Mouse (Mus musculus): ENCODE measurements at regions not wholly inside any gene's neighbourhood (a gene's known extent, or its start where the extent isn't known, plus 50 kb on each side); places are given as distances from the start of the nearest gene placed in this dataset.

DNA sequence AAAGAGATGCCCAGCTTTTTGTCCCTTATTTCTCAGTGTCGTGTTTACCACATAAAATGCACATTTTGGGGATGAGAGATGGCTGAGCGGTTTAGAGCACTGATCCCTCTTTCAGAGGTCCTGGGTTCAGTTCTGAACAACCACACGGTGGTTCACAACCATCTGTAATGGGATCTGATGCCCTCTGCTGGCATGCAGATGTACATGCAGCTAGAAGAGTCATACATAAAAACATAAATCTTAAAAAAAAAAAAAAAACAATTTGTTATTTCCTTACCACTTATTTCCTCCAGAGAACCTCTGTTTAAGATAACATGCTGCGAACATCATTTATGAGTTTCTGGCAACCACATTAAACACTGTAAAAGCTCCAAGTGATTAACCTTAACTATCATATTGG is 149.0 kb upstream of the Slco3a1 start:
- H3K9ac ChIP-seq (replicated peaks; ENCODE audit: low read length), result no peak overlapping the region
- no peaks in the 10 kb centered on the region for H3K4me1 ChIP-seq (ENCODE audit: control insufficient read depth, insufficient read depth, low read length)
- no peaks in the 10 kb centered on the region for H3K36me3 ChIP-seq (replicated peaks; ENCODE audit: control insufficient read depth, insufficient read depth, low read depth, low read length)
- ATAC-seq (replicated peaks; ENCODE audit: insufficient number of reproducible peaks, low FRiP score, low TSS enrichment, low read depth) (no peak), DNase-seq (ENCODE audit: low spot score) (no peak)
- no peak overlapping the region for H3K4me3 ChIP-seq (ENCODE audit: low read depth, low read length)
- H3K27me3 ChIP-seq (ENCODE audit: control insufficient read depth, insufficient read depth, low read length), result no peaks in the 10 kb centered on the region
- no peaks in the 10 kb centered on the region for H3K9me3 ChIP-seq (replicated peaks; ENCODE audit: control insufficient read depth, low read length)
- WGBS, result 73% methylated on average over 4 of the region's 4 CpGs
- H3K4me2 ChIP-seq (ENCODE audit: low read depth, low read length), result no peak overlapping the region
- H3K27ac ChIP-seq (replicated peaks; ENCODE audit: low read depth, low read length), result no peak overlapping the region

DNA sequence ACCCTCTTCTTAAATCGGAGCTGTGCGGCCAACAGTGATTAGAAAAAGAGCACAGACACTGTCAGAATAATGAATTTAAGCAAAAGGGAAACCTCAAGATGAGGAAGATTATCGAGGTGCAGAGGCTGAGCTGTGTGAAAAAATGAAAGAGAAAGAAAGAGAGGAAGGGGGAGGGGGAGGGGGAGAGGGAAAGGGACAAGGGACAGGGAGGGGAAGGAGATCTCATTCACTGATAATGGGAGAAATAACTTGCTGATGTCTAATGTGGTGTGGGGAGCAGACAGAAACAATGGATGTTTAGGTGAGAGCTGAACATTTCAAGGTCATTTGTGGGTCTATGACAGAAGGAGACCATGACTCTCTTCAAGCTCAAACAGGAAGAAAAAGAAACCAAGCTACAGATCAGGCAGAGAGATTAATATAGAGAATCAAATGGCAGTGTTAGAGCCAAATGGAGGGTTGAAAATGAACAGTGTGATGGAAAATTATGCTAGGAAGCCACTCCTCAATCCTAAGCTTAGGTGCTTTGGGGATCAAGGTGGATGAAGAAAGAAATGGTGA is 143.3 kb upstream of the Slco3a1 start:
- Histone ChIP-seq H3K27ac (replicated peaks; ENCODE audit: low read depth, low read length) (no peak overlapping the region), H3K9me3 (replicated peaks; ENCODE audit: control insufficient read depth, low read length) (no peaks in the 10 kb centered on the region), H3K4me2 (ENCODE audit: low read depth, low read length) (no peak overlapping the region), H3K4me1 (ENCODE audit: control insufficient read depth, insufficient read depth, low read length) (no peaks in the 10 kb centered on the region), H3K27me3 (ENCODE audit: control insufficient read depth, insufficient read depth, low read length) (no peaks in the 10 kb centered on the region), H3K4me3 (ENCODE audit: low read depth, low read length) (no peak overlapping the region), H3K36me3 (replicated peaks; ENCODE audit: control insufficient read depth, insufficient read depth, low read depth, low read length) (no peaks in the 10 kb centered on the region), H3K9ac (replicated peaks; ENCODE audit: low read length) (no peak overlapping the region)
- no peak for DNase-seq (ENCODE audit: low spot score)
- ATAC-seq (replicated peaks; ENCODE audit: insufficient number of reproducible peaks, low FRiP score, low TSS enrichment, low read depth), result no peak
- WGBS, result 78% methylated on average over 3 of the region's 3 CpGs

DNA sequence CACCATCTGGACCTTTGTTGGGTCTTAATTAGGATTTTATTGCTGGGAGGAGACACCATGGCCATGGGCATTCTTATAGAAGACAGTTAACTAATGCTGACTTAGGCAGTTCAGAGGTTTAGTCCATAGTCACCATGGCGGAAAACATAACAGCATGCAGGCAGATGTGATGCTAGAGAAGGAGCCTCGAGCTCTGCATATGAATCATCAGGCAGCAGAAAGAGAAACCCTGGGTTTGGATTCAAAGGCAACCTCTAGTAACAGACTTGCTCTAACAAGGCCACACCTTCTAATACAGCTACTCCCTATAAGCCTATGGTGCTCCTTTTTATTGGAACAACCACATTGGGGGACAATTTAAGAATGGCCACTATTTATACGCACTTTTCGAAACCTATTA is 141.7 kb upstream of the Slco3a1 start:
- WGBS, result 88% methylated on average over 4 of the region's 4 CpGs
- H3K4me2 ChIP-seq (ENCODE audit: low read depth, low read length), result no peak overlapping the region

DNA sequence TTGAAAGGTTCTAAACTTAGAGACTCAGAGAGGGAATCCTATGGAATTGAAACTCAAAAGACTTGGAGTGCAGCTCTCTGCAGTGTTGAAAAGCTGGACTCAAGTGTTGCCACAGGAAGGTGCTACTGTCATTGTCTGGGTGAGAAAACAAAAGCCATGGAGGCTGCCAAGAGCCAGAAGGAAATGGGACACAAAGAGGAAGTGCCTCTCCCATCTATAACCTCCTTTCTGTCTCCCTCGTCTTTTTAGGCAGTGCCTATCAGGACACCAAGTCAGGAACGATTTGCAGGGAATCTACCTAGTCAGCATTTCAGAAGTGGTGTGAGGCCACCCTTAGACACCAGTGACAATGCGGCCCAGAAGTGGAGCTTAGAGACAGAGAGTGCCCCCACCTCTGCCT is 138.5 kb upstream of the Slco3a1 start:
- no peak overlapping the region for H3K4me3 ChIP-seq (ENCODE audit: low read depth, low read length)
- 70% methylated on average over 3 of the region's 3 CpGs for WGBS
- H3K27me3 ChIP-seq (ENCODE audit: control insufficient read depth, insufficient read depth, low read length), result no peaks in the 10 kb centered on the region
- H3K4me1 ChIP-seq (ENCODE audit: control insufficient read depth, insufficient read depth, low read length), result no peaks in the 10 kb centered on the region
- no peak overlapping the region for H3K27ac ChIP-seq (replicated peaks; ENCODE audit: low read depth, low read length)
- no peaks in the 10 kb centered on the region for H3K36me3 ChIP-seq (replicated peaks; ENCODE audit: control insufficient read depth, insufficient read depth, low read depth, low read length)
- ATAC-seq (replicated peaks; ENCODE audit: insufficient number of reproducible peaks, low FRiP score, low TSS enrichment, low read depth) (no peak), DNase-seq (ENCODE audit: low spot score) (no peak)
- H3K4me2 ChIP-seq (ENCODE audit: low read depth, low read length), result no peak overlapping the region
- H3K9ac ChIP-seq (replicated peaks; ENCODE audit: low read length), result no peak overlapping the region
- H3K9me3 ChIP-seq (replicated peaks; ENCODE audit: control insufficient read depth, low read length), result no peaks in the 10 kb centered on the region

More for the DNA sequence above, 141.7 kb upstream of the Slco3a1 start:
- H3K4me3 ChIP-seq (ENCODE audit: low read depth, low read length), result no peak overlapping the region
- no peaks in the 10 kb centered on the region for H3K9me3 ChIP-seq (replicated peaks; ENCODE audit: control insufficient read depth, low read length)
- no peak overlapping the region for H3K9ac ChIP-seq (replicated peaks; ENCODE audit: low read length)
- no peaks in the 10 kb centered on the region for H3K27me3 ChIP-seq (ENCODE audit: control insufficient read depth, insufficient read depth, low read length)
- H3K27ac ChIP-seq (replicated peaks; ENCODE audit: low read depth, low read length), result no peak overlapping the region
- no peaks in the 10 kb centered on the region for H3K4me1 ChIP-seq (ENCODE audit: control insufficient read depth, insufficient read depth, low read length)
- DNase-seq (ENCODE audit: low spot score), result no peak
- H3K36me3 ChIP-seq (replicated peaks; ENCODE audit: control insufficient read depth, insufficient read depth, low read depth, low read length), result no peaks in the 10 kb centered on the region
- ATAC-seq (replicated peaks; ENCODE audit: insufficient number of reproducible peaks, low FRiP score, low TSS enrichment, low read depth), result no peak

DNA sequence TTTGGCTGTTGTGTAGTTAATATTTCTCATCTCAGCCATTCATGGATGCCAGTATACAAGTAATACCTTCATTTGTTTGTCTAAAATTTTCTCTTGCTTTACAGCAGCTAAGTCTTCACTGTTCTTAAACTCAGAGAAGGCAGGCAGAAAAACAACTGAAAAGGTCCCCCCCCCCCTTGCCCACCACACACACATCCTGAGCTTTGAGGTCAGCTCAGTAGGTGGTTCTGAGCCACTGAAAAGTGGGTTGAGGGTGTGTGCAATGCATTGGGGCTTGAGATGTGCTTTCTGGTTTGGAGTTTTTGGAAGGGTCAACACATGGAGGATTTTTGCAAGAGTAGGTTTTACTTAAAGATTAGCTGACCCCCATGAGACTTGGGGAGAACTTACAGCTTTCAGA is 136.1 kb upstream of the Slco3a1 start:
- no peak for ATAC-seq (replicated peaks; ENCODE audit: insufficient number of reproducible peaks, low FRiP score, low TSS enrichment, low read depth)
- H3K9me3 ChIP-seq (replicated peaks; ENCODE audit: control insufficient read depth, low read length), result no peaks in the 10 kb centered on the region
- no peak for DNase-seq (ENCODE audit: low spot score)
- no peaks in the 10 kb centered on the region for H3K4me1 ChIP-seq (ENCODE audit: control insufficient read depth, insufficient read depth, low read length)
- no peak overlapping the region for H3K9ac ChIP-seq (replicated peaks; ENCODE audit: low read length)
- H3K27me3 ChIP-seq (ENCODE audit: control insufficient read depth, insufficient read depth, low read length), result no peaks in the 10 kb centered on the region
- no peaks in the 10 kb centered on the region for H3K36me3 ChIP-seq (replicated peaks; ENCODE audit: control insufficient read depth, insufficient read depth, low read depth, low read length)
- H3K27ac ChIP-seq (replicated peaks; ENCODE audit: low read depth, low read length), result no peak overlapping the region
- no peak overlapping the region for H3K4me2 ChIP-seq (ENCODE audit: low read depth, low read length)
- H3K4me3 ChIP-seq (ENCODE audit: low read depth, low read length), result no peak overlapping the region

DNA sequence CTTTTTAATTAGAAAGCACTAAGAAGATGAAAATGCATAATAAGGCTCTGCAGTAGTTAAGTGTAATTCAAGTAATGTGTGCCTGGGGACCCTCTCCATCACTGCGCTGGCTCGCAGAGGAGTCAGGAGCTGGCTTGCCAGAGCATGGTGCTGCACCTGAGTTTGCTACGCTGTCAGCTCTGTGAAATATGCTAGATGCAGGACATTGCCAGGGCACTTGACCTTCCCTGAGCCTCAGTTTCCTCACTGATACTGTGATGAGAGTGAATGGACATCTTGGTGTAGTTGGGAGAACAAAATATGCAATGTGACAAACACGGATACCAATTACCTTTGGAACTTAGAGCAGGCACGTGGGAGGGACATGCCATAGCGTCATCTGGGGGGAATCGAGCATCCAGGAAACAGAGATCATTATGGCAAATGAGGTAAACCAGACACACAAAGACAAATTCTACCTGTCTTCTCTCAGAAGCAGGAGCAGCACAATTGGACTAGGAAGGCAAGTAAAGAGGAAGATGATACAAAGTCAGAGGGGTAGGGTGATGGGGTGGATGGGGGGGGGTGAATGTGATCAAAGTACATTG is 133.6 kb upstream of the Slco3a1 start:
- Histone ChIP-seq H3K4me1 (ENCODE audit: control insufficient read depth, insufficient read depth, low read length) (no peaks in the 10 kb centered on the region), H3K27me3 (ENCODE audit: control insufficient read depth, insufficient read depth, low read length) (no peaks in the 10 kb centered on the region), H3K4me2 (ENCODE audit: low read depth, low read length) (no peak overlapping the region), H3K4me3 (ENCODE audit: low read depth, low read length) (no peak overlapping the region), H3K9ac (replicated peaks; ENCODE audit: low read length) (no peak overlapping the region), H3K9me3 (replicated peaks; ENCODE audit: control insufficient read depth, low read length) (no peaks in the 10 kb centered on the region), H3K27ac (replicated peaks; ENCODE audit: low read depth, low read length) (no peak overlapping the region), H3K36me3 (replicated peaks; ENCODE audit: control insufficient read depth, insufficient read depth, low read depth, low read length) (no peaks in the 10 kb centered on the region)
- ATAC-seq (replicated peaks; ENCODE audit: insufficient number of reproducible peaks, low FRiP score, low TSS enrichment, low read depth), result no peak
- no peak for DNase-seq (ENCODE audit: low spot score)
- 61% methylated on average over 7 of the region's 7 CpGs for WGBS

DNA sequence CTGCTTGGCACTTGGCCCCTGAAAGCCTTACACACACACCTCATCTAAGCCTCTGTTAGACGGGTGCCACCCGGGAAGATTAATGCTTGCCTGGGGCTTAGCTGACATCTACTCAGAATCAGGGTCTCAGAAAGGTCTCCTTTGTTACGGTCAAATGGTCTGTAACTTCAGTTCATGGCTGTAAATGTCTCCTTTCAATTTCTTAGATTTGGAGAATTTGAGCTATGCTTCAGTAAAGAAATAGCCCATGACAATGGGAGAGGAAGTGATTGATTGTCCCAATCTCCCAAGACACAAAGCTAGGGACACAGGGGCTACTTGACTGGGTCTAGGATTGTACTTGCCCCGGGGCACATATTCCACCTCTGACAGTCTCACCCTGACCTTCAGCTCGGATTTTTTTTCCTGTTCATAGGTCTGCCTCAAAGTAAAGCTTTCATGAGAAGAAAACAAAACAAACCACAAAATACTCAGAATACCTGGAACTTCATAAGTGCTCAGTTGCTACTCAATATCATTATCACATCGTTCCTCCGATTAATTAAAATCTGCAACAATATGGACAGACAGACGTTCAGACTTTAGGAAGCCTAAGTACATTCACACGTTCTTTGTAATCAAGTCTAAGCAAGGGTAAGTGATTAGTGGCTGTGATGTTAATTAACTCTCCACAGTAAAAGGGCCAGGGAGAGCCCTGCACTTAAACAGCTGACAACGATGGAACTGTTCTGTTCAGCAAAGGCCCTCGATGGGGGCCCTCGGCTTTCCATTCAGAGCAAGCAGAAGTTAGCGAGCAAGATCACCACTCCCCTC is 132.9 kb upstream of the Slco3a1 start:
- Histone ChIP-seq H3K4me2 (ENCODE audit: low read depth, low read length) (no peak overlapping the region), H3K36me3 (replicated peaks; ENCODE audit: control insufficient read depth, insufficient read depth, low read depth, low read length) (no peaks in the 10 kb centered on the region), H3K27me3 (ENCODE audit: control insufficient read depth, insufficient read depth, low read length) (no peaks in the 10 kb centered on the region), H3K4me3 (ENCODE audit: low read depth, low read length) (no peak overlapping the region), H3K27ac (replicated peaks; ENCODE audit: low read depth, low read length) (no peak overlapping the region), H3K4me1 (ENCODE audit: control insufficient read depth, insufficient read depth, low read length) (no peaks in the 10 kb centered on the region), H3K9ac (replicated peaks; ENCODE audit: low read length) (no peak overlapping the region), H3K9me3 (replicated peaks; ENCODE audit: control insufficient read depth, low read length) (no peaks in the 10 kb centered on the region)
- DNase-seq (ENCODE audit: low spot score) (no peak), ATAC-seq (replicated peaks; ENCODE audit: insufficient number of reproducible peaks, low FRiP score, low TSS enrichment, low read depth) (no peak)
- WGBS, result 51% methylated on average over 13 of the region's 13 CpGs

DNA sequence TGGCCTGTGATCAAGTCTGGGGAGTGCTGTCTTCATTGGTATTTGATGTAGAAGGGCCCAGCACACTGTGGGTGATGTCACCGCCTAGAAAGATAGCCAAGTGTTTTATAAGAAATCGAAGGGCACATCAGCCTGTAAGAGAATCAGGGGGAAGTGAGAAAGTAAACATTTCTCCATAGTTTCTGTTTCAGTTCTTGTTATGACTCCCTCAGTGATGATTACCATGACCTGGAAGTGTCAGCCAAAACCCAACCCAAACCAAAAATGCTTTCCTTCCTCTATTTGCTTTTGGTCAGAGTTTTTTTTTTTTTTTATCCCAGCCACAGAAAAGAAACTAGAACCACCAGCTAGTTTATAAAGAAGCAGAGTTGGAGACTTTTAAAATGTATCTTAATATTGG is 129.4 kb upstream of the Slco3a1 start:
- ATAC-seq (replicated peaks; ENCODE audit: insufficient number of reproducible peaks, low FRiP score, low TSS enrichment, low read depth) (no peak), DNase-seq (ENCODE audit: low spot score) (no peak)
- Histone ChIP-seq H3K27ac (replicated peaks; ENCODE audit: low read depth, low read length) (no peak overlapping the region), H3K9me3 (replicated peaks; ENCODE audit: control insufficient read depth, low read length) (no peaks in the 10 kb centered on the region), H3K4me2 (ENCODE audit: low read depth, low read length) (no peak overlapping the region), H3K9ac (replicated peaks; ENCODE audit: low read length) (no peak overlapping the region), H3K4me3 (ENCODE audit: low read depth, low read length) (no peak overlapping the region), H3K27me3 (ENCODE audit: control insufficient read depth, insufficient read depth, low read length) (no peaks in the 10 kb centered on the region), H3K4me1 (ENCODE audit: control insufficient read depth, insufficient read depth, low read length) (no peaks in the 10 kb centered on the region), H3K36me3 (replicated peaks; ENCODE audit: control insufficient read depth, insufficient read depth, low read depth, low read length) (no peaks in the 10 kb centered on the region)
- 77% methylated on average over 2 of the region's 2 CpGs for WGBS

All from embryonic facial prominence, embryonic 11.5 days (tissue).